In the genomic region with DNA sequence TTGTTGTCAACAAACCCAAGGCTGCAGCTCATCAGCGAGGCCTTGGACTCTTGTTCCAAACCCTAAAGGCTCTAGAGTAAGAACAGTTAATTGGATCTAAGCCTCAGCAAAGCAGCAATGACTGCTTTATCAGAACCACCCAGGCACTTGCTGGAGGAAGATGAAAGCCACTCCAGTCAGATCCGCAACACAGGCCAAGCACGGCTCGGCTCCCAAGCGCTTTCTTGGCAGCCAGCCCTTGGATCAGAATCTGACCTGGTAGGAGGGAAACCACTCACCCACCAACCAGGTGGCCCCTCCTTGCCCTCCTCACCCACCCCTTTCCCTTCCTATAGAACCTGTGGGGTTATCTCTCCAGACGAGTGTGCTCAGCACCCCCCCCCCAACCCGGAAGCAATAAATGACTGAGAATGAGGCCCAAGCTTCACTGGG, we compare ENCODE assay signal across 9 mouse cellular contexts. TPM values are rescaled to one million over a fixed set of nuclear protein-coding genes. Genes with fewer than 3 reads are reported as not detected.
DNase-seq lines count a peak whose midpoint lies in the region; ATAC-seq lines count a peak whose summit lies in the region.
"Had no signal": no experiment of that assay in that cellular context is flagged by ENCODE, and none has a peak within 500 bp of the region (broad histone marks: within the 10 kb centered on the region; RNA-seq: fewer than 3 reads in every experiment).

No protein-coding gene starts in this region.

- DNase-seq in adrenal gland, adult (ENCODE audit: inconsistent age in 2 of 2, low spot score in 1 of 2): peak; percentile 66 to 88
- DNase-seq in adrenal gland, postnatal 4 days (ENCODE audit: low spot score in 2 of 2): no peak
- peak; percentile 58 to 60 for DNase-seq in cerebellum, adult 18-20 months
- DNase-seq in heart, postnatal 36 days: peak; percentile 68 to 71
- peak; percentile 74 for DNase-seq in lung, postnatal 10 days
- DNase-seq in spleen, adult 18-20 months: no peak
- no peak for DNase-seq in layer of hippocampus, postnatal 36 days

- no peak for ATAC-seq in activated CD4-positive, CD25-positive, alpha-beta regulatory T cell, adult 4 months

- intact Hi-C loops in heart, postnatal 36 days (cut with DNase I): no loop called here

RNA-seq across cellular contexts. Expression of gene Gas6, which starts 21.7 kb away (rescaled TPM):
- 100 to 1,000 TPM; 158 to 160 TPM for total RNA-seq in adrenal gland, postnatal 4 days (2021)
- 100 to 1,000 TPM; 117 to 135 TPM for total RNA-seq in heart, postnatal 36 days (2021)
- not detected for polyA plus RNA-seq in activated CD4-positive, CD25-positive, alpha-beta regulatory T cell, adult 4 months (2017; shearing (Covaris generic))
- 10 to 100 TPM; 81.3 to 85.0 TPM for total RNA-seq in layer of hippocampus, postnatal 36 days (2021)

RNA-seq across cellular contexts. Expression of gene 1700029H14Rik, which starts 46.2 kb away (rescaled TPM):
- under 1 TPM; 0.22 to 0.37 TPM for total RNA-seq in adrenal gland, postnatal 4 days (2021)
- not detected for total RNA-seq in heart, postnatal 36 days (2021)
- not detected for polyA plus RNA-seq in activated CD4-positive, CD25-positive, alpha-beta regulatory T cell, adult 4 months (2017; shearing (Covaris generic))
- not detected for total RNA-seq in layer of hippocampus, postnatal 36 days (2021)
- polyA plus RNA-seq: liver, embryonic 15.5 days had no signal

Comparison
In these comparisons a context has a peak if more than half of its experiments do, and no peak if none do; other contexts are left out.
1. DNase-seq: peak in adrenal gland, adult (2 of 2), cerebellum, adult 18-20 months (2 of 2), heart, postnatal 36 days (2 of 2) and lung, postnatal 10 days (single experiment); none in adrenal gland, postnatal 4 days (0 of 2), spleen, adult 18-20 months (0 of 2) and layer of hippocampus, postnatal 36 days (0 of 2).